Mouse (Mus musculus): ENCODE data around the gene Cadps.

Gene Cadps

DNA sequence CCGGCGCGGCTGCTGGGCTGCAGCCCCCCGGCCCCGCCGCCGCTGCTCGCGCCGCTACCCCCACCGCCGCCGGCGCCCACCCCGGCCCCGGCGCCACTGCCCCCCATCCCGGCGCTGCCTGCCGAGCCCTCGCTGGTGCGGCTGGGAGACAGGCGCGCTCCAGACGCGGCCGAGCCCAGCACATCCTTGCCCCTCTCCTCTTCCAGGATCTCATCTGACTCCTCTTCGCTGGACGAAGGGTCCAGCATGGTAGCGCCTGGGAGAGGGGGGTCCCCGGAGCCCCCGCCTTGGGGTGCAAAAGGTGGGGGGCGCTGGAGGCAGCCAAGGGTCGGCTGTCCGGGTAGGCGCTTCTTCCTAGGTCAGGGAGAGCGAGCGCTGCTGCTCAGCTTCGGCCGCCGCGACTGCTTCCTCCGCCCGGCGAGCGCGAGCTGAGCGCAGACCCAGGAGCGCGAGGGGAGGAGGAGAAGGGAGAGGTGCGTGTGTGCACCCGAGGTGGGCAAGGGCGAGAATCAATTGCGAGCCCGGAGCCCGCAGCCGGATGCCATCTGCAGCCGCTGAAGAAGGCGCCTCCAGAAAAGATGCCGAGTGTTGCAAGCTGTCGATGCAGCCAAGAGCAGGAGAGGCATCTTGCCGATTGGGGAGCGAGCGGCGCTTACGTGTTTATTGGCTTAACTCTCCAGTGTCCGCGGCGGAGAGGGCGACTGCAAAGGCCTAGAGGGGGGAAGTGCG is at the start of gene Cadps:
TSS of gene Cadps (minus strand) at position 589 of the 729 bp plus-strand sequence.
- DNase-seq (ENCODE audit: low read depth, low spot score): peak; percentile 62

DNA sequence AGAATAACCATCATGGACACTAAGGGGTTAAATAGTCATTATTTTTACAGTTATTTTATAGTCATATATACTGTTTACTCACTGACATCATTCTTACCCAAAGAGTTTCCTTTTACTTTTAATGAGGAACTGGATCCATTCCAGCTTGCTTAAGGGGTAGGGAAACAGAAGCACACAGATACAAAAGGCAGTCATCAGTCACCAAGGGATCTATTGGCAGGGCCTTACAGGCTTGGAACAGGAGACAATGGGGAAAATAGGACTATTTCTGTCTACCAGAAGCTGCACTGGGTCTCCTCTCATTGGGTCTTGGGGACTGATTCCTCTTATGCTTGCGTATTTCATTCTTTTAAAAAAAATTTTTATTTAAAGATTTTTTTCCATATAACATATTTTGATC is 46.7 kb upstream of the Cadps start:
- no peak for DNase-seq (ENCODE audit: low read depth, low spot score)

DNA sequence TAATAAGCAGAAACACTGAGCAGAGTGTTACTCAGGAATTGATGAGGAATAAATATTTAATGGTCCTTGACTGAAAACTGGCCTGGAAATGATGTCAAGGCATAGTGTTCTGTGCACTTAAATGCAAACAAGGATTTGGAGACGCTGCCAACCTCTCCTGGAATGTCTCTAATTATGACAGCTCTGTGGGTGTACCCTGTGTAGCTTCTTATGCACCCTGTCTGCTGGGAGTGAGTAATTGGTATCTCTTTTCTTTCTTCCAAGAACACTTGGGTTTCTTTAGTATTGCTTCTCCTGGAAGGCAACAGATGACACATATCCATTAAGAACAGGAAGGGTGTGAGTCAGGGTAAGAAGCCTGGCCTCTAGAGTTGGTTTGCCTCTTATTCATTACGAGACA is 42.4 kb upstream of the Cadps start:
- no peak for DNase-seq (ENCODE audit: low read depth, low spot score)

DNA sequence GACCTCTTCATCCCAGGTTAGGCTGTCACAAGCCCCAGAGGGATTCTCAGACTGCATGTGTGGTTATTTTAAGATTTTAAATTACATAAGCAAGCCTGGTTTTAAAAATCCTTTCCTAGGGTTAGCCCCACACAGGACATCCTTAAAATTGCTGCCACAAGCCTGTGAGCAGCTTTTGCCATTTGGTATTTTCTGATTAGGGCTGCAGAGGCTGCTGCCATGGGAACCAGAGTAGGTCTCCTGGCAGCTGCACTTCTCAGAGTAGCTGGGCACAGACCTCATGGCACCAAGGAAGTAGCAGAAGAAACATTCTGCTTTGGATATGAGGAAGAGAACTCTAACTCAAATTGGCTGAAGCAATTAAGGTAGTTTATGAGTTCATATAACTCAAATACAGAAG is 21.0 kb upstream of the Cadps start:
- DNase-seq (ENCODE audit: low read depth, low spot score): no peak

DNA sequence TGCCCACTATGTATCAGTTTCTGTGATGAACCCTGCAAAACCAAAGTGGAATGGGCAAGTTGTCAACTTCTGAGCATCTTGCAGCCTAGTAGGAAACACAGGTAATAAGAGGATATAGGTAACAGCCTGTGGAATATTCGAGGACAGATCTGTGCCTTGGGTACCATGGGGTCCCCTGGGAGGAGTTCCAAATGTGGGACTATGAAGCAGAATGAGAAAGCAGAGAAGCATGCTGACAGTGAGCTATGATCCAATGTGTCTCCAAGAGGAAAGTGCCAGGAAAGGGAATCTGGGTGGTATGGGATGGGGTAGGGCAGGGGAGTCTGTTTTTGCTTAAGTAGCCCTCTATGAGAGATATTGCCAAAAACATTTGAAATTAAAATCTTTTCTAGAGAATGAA is 16.6 kb upstream of the Cadps start:
- DNase-seq (ENCODE audit: low read depth, low spot score): no peak

DNA sequence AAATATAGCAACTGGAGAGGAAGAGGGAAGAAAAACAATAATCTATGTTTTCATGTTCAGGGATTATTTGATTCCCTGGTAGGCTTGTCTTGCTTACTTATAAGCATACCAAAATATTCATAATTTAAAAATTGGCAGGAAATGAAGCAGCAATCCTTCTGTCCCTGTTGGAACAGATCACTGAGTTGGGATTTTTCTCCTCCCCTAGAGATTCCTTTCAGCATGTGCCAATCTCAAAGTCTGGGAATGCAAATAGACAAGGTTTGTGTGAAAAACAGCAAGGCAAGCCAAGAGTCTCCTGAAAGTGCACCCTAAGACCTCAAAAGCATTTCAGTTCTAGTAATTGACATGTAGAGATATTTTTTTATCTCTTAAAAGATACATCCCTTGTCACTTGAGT is 16.1 kb upstream of the Cadps start:
- DNase-seq (ENCODE audit: low read depth, low spot score): no peak

DNA sequence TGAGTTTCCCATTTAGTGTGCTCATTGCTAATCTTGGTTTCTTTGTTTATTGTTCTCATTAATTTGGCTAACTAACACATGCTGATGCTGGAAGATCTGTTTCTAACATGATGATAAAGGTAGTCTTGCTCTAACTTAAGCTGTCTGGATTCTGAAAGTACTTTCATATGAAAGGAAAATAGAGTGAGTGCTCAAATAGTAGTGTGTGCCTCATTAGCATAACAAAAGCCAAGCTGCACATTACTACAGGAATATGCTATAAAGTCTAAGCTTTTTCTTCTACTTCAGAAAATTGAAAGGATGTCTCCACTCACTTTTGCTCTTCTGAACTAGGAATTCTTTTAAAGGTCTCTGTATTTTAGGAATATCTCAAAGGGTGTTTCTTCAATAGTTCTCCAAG is 15.4 kb upstream of the Cadps start:
- peak; percentile 47 for DNase-seq (ENCODE audit: low read depth, low spot score)

DNA sequence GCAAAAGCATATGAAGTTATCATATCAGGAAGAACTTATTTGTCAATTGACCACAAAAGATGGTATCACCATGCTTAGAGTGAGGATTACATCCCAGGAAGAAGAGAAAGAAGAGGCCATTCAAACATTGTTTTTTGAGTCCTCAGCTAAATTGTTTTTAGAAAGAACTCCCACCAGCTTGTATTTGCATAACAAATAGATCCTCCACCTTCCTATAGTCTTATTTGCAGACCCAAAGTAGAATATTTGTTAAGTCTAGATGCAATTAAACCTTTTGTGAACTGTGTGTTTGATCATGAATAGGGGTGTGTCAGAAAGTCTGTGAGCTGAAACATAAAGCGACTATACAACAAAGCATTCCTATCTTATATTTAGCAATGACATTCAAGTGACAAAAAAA is 15.0 kb upstream of the Cadps start:
- peak; percentile 56 for DNase-seq (ENCODE audit: low read depth, low spot score)

DNA sequence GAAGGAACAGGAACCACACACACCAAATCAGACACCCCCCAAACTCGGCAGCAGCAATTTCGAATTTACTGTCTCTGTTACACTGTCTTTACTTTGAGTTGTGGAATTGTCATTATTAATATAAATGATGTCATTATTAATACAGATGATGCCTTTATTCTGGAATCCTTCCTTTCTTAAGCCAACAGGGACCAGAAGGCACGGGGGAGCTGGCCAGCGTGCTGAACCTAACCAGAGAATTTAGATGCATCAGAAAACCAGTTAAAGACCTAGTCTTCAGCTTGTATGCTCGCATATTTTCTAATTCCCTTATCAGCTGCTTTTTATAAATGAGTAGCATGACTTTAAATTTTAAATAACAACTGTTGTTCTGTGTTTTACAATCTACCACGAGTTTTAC is 902 bp upstream of the Cadps start:
- DNase-seq (ENCODE audit: low read depth, low spot score): peak; percentile 65

DNA sequence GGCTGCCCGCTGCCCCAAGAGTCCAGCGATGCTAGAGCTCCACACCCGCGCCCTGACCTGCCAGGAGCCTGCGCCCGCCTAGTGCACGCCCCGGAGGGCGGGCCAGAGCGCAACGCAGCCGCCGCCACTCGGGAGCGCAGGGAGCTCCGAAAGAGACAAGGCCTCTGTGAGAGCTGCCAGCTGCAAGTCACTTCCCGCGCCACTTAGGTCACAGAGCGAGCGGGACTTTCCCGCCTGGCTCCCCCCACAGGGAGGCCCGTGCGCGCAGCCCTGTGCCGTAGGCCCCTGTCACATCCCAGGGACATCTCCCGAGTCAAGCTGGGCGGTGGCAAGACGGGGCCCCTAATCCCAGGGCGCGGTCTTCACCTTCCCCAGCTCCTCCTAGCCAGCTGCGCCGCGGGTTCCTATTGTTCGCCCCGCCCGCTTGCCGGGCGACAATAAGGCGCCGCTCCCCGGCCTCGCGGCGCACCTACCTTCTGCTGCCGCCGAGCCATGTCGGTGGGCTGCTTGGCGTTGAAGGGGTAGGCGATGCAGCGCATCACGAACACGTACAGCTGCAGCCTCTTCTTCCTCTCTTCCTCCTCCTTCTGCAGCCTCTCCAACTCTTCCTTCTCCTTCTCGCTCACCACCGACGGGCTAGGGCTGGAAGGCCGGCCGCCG is 918 bp downstream of the Cadps start:
- peak; percentile 93 for DNase-seq (ENCODE audit: low read depth, low spot score)

DNA sequence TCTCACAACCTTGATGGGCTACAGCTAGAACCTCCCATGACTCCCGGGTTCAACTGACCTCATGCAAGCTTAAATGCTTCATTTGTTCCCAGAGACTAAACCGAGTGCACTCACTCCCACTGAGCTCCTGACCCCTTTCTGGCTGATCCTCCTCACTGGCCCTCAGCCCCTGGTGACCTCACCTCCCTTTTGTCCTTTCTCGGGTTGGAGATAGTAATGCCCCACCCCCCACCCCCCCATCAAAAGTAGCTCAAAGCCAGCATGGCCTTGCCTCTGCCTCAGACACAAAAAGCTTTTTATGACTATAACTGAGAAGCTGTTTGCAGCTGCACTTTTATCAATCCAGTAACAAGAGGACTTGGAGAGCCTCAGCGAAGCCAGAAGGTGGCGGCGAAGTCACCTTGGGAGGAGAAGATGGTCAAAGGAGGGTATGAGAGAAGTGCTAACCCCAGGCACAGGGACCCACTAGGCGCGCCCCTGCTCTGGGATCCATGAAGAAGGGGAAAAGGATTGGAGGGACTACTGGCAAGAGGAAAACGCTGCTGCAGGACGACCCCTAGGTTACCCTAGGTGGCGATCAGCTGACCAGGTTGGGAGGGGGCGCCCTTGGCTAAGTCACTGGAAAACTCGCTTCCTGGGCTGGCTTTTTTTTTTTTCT is 1.6 kb downstream of the Cadps start:
- no peak for DNase-seq (ENCODE audit: low read depth, low spot score)

DNA sequence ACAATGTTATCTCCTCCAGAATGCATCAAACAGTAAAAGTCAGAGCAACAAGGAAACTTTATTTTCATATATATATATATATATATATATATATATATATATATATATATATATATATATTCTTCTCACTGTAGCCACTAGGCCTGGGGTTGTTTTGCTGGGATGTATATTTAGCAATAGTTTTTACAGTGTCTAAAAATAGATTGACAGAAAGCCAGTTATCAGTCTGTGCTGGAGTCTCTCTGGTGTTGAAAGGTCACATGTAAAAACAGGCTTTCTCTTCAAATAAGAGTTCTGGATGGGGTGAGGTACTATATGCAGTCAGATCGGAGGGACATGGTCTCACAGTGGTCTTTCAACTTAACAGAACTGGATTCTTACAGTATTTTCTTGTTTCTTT is 2.7 kb downstream of the Cadps start:
- no peak for DNase-seq (ENCODE audit: low read depth, low spot score)

DNA sequence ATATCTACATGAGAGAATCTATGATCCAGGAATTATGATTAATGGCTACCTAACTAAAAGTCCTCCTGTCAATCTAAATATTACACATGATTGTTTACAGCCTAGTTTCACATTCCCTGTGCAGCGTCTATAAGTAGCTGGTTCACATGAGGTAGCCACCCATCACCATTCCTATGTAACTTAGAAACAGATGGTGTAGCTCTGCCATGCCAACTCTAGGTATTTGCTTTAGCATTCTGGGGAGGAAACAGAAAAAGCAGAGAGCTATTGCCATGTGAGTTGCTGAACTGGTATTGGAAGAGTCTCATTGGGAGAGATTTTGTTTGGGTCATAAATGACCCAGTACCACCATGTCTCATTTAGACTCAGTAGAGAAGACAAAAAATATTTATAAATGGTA is 4.4 kb downstream of the Cadps start:
- no peak for DNase-seq (ENCODE audit: low read depth, low spot score)

DNA sequence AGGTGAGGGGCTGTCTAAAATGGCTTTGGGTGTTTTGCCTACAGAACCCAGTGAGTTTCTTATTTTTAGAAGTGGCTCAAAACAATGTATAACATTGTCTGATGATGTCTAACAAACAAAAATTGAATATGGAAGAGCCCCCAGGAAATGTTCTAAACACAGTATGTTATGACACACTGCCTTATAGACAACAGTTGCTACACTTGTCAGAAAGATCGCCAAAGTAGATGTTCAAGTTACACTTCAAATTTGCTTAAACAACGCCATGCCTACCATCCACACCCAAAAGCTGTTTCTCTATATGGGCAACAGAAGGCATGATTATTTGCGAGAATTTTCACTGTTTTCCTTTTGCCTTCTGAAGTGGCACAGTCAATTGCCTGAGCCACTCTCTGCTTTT is 10.8 kb downstream of the Cadps start:
- DNase-seq (ENCODE audit: low read depth, low spot score): no peak

DNA sequence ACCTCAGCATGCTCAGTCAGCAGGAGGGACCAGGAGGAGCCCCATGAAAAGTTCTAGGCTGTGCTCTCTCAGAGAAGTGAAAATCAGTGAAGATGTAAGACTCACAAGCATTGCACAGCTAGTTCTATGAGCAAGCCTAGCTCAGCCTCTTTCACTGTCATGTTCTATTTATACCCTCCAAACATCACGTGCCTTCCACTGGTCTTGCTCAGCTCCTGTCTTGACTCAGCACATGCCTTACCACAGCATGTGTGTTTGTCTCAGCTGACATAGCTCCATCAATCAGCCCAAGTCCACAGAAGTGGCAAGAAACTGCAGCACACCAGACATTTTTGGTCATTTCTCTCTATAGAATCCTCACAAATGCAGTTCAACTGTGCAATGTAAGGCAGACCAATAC is 19.9 kb downstream of the Cadps start:
- no peak for DNase-seq (ENCODE audit: low read depth, low spot score)

DNA sequence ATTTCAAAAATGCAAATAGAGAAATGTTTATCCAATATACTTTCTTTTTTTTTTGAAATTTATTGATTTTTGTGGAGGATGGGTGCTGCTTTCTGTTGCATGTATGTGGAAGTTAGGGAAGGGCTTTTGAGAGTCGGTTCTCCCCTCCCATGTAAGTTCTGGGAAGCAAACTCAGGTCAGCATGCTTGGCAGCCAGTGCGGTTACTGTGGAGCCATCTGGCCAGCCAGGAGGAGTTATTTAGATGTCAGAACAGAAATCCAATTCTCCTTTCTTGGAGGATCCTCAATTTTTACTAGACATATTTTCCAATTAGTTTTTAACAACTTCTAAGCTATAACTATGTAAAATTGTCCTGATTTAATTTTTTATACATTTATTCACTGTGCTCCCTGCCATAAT is 21.8 kb downstream of the Cadps start:
- DNase-seq (ENCODE audit: low read depth, low spot score): no peak

DNA sequence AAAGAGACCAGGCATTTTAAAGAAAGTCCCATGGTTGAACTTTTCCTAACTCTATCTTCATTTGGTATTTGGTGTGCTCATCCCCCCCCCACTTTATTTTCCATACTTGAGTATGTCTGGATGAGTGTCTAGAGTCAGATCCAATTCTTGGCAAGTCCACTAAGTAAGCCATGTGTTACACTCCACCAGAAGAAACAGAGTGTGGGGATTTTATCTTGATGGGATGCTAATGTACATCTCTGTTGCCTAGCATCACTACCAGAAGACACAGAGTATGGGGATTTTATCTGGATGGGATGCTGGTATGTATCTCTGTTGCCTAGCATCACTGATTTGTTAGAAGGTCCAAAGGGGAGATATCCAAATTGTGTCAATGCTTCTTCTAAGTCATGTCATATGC is 24.0 kb downstream of the Cadps start:
- no peak for DNase-seq (ENCODE audit: low read depth, low spot score)

DNA sequence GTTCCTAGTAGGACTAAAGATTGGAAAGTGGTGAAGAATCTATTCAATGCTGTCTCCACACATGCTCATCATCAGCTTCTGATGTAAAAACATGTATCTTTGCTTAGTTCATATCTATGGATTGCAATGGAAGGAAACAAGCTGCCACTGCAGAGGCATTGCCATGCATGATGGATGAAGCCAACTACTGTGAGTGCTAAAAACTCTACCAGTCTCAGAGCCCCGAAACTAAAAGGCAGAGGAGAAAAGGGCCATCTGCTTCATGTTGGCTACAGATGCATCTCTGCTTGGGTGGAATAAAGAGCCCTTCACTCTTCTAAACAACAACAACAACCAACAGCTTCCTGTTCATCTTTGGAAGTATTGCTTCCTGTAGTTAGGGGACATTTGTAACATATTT is 38.6 kb downstream of the Cadps start:
- no peak for DNase-seq (ENCODE audit: low read depth, low spot score)

DNA sequence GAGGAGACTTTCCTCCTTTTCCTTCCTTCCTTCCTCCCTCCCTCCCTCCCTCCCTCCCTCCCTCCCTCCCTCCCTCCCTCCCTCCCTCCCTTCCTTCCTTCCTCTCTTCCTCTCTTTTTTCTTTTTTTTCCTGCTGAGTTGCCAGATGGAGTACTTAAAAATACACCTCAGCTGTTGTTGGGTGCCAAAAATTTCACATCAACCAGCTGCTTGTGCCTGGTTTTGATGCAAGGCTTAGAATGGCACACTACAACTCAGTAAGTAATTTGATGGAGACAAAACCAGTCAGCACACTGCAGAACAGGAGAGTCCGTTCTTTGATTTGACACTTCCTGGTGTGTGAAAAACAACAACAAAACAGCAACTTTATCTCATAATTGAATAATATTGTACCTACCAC is 42.9 kb downstream of the Cadps start:
- no peak for DNase-seq (ENCODE audit: low read depth, low spot score)

DNA sequence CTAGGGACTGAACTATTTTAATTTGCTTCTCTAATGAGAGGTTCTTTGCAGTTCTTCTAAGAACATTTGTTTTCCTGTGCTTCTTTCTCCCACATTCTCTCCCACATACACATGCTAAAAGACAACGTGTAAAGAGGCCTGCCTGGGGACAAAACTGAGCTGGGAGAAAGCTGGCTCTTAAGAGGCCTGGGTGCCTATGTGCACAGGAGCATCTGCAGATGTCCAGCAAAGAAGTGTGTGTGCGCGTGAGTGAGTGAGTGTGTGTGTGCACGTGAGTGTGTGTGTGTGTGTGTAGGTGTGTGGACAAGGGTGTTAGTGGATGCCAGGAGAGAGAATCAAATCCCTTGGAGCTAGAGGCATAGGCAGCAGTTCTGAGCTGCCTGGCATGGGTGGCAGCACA is 44.9 kb downstream of the Cadps start:
- no peak for DNase-seq (ENCODE audit: low read depth, low spot score)

DNA sequence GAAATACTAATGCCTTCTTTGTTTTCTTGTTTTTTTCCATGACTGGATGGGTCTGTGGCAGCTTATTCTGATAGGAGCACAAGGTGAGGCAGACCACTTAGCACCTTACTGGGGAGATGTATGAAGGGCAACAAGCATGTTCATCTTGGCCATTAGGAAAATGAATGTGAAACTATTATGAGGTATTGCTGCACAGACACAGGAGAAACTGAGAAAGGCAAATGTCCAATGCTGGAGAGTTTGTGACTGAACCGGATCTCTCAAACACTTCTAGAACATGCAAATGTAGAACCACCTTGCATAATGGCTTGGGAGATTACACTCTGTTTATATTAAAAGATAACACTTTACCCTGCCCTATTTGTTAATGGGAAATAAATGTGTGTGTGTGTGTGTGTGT is 54.0 kb downstream of the Cadps start:
- DNase-seq (ENCODE audit: low read depth, low spot score): no peak

DNA sequence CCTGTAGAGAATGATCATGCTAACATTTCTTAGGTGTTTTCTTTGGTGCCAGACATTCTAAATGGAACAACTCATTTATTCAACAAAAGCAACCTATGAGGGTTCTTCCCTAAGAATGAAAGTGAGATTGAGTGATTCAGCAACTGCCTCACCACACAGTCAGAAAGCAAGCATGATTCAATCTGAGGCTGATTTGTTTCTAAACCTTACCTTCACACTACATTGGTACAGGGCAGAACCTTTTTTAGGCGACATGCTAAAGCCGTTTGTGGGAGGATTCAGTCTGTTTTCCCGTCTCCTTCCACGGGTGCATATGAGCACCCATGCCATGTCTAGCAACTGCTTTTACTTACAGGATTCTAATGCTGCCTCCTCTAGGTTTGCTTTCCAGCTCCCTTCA is 69.6 kb downstream of the Cadps start:
- no peak for DNase-seq (ENCODE audit: low read depth, low spot score)

DNA sequence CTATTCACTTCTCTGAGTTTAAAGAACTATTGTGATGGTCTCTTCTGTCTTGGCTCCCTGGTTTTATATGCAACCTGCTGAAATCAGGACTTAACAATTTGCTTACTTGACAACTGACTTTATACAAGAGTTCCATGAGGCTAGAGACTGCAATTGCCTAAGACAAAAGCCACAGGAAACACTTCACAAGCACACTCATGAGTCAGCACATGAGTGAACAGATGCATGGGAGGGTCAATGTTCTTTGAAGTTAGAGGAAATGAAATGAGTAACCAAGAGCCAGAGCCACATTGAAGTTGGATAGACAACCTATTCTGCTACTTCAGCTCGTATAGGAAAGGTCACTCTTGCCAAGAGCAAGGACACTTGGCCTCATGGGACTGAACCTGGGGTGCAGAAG is 71.1 kb downstream of the Cadps start:
- DNase-seq (ENCODE audit: low read depth, low spot score): no peak

Data from ZHBTc4 (cell line).